Mouse (Mus musculus): ENCODE results near the gene Prkg1. TPM values are rescaled to one million over a fixed set of nuclear protein-coding genes. Genes with fewer than 3 reads are reported as not detected.
A peak's percentile ranks its signal among the peaks of the same experiment; 100 is the strongest.

Gene Prkg1
- polyA plus RNA-seq, 1 experiment from 2014 or later = 1.1 TPM

GRCm38 (mm10) chr19:31304760-31305159 lies 460.1 kb downstream of the Prkg1 start:
- Histone ChIP-seq H3K36me3 (ENCODE audit: control insufficient read depth, insufficient read depth, low read length) (no peaks in the 10 kb centered on the region), H3K27ac (ENCODE audit: low read depth, low read length) (no peak overlapping the region), H3K9ac (ENCODE audit: low read length) (no peak overlapping the region), H3K9me3 (replicated peaks; ENCODE audit: control insufficient read depth, low read length) (no peaks in the 10 kb centered on the region), H3K4me1 (ENCODE audit: control insufficient read depth, insufficient read depth, low read length) (no peaks in the 10 kb centered on the region), H3K27me3 (replicated peaks; ENCODE audit: control insufficient read depth, insufficient read depth, low read length) (no peaks in the 10 kb centered on the region), H3K4me3 (ENCODE audit: low read depth, low read length) (no peak overlapping the region), H3K4me2 (ENCODE audit: low read length) (no peak overlapping the region)
- no peak for ATAC-seq
- DNase-seq (ENCODE audit: low spot score) = no peak
- 87% methylated on average over 3 of the region's 3 CpGs for WGBS

GRCm38 (mm10) chr19:31291231-31291630 lies 473.6 kb downstream of the Prkg1 start:
- H3K4me2 ChIP-seq (ENCODE audit: low read length) = no peak overlapping the region
- H3K9me3 ChIP-seq (replicated peaks; ENCODE audit: control insufficient read depth, low read length) = no peaks in the 10 kb centered on the region
- no peak overlapping the region for H3K4me3 ChIP-seq (ENCODE audit: low read depth, low read length)
- no peak overlapping the region for H3K27ac ChIP-seq (ENCODE audit: low read depth, low read length)
- H3K9ac ChIP-seq (ENCODE audit: low read length) = no peak overlapping the region
- H3K36me3 ChIP-seq (ENCODE audit: control insufficient read depth, insufficient read depth, low read length) = no peaks in the 10 kb centered on the region
- DNase-seq (ENCODE audit: low spot score) (no peak), ATAC-seq (no peak)
- no peaks in the 10 kb centered on the region for H3K27me3 ChIP-seq (replicated peaks; ENCODE audit: control insufficient read depth, insufficient read depth, low read length)
- H3K4me1 ChIP-seq (ENCODE audit: control insufficient read depth, insufficient read depth, low read length) = no peaks in the 10 kb centered on the region
- 92% methylated on average over 2 of the region's 2 CpGs for WGBS

GRCm38 (mm10) chr19:31284581-31284980 lies 480.3 kb downstream of the Prkg1 start:
- no peak overlapping the region for H3K4me3 ChIP-seq (ENCODE audit: low read depth, low read length)
- no peak overlapping the region for H3K9ac ChIP-seq (ENCODE audit: low read length)
- H3K9me3 ChIP-seq (replicated peaks; ENCODE audit: control insufficient read depth, low read length) = no peaks in the 10 kb centered on the region
- 0 out of 2 replicates have a peak, but pooled peaks cover 9% of the 10 kb centered on the region for H3K4me1 ChIP-seq (ENCODE audit: control insufficient read depth, insufficient read depth, low read length)
- peak; percentile 49; the same call in 1 of the 2 replicates for ATAC-seq
- no peaks in the 10 kb centered on the region for H3K27me3 ChIP-seq (replicated peaks; ENCODE audit: control insufficient read depth, insufficient read depth, low read length)
- H3K36me3 ChIP-seq (ENCODE audit: control insufficient read depth, insufficient read depth, low read length) = no peaks in the 10 kb centered on the region
- no peak overlapping the region for H3K4me2 ChIP-seq (ENCODE audit: low read length)
- 17% methylated on average over 3 of the region's 3 CpGs for WGBS
- DNase-seq (ENCODE audit: low spot score) = peak; percentile 71
- no peak overlapping the region for H3K27ac ChIP-seq (ENCODE audit: low read depth, low read length)

GRCm38 (mm10) chr19:31284126-31284525 lies 480.7 kb downstream of the Prkg1 start:
- Histone ChIP-seq H3K27ac (ENCODE audit: low read depth, low read length) (no peak overlapping the region), H3K4me2 (ENCODE audit: low read length) (no peak overlapping the region), H3K9me3 (replicated peaks; ENCODE audit: control insufficient read depth, low read length) (no peaks in the 10 kb centered on the region), H3K4me3 (ENCODE audit: low read depth, low read length) (no peak overlapping the region), H3K36me3 (ENCODE audit: control insufficient read depth, insufficient read depth, low read length) (no peaks in the 10 kb centered on the region), H3K9ac (ENCODE audit: low read length) (no peak overlapping the region), H3K4me1 (ENCODE audit: control insufficient read depth, insufficient read depth, low read length) (0 out of 2 replicates have a peak, but pooled peaks cover 11% of the 10 kb centered on the region), H3K27me3 (replicated peaks; ENCODE audit: control insufficient read depth, insufficient read depth, low read length) (no peaks in the 10 kb centered on the region)
- WGBS = 78% methylated on average over 7 of the region's 7 CpGs
- peak; percentile 9 for DNase-seq (ENCODE audit: low spot score)
- ATAC-seq = peak; percentile 22; the same call in 1 of the 2 replicates

GRCm38 (mm10) chr19:31283617-31284016 lies 481.2 kb downstream of the Prkg1 start:
- DNase-seq (ENCODE audit: low spot score) (peak; percentile 74), ATAC-seq (peak; percentile 56)
- 12% methylated on average over 2 of the region's 2 CpGs for WGBS
- Histone ChIP-seq H3K27ac (ENCODE audit: low read depth, low read length) (no peak overlapping the region), H3K4me3 (ENCODE audit: low read depth, low read length) (no peak overlapping the region), H3K9ac (ENCODE audit: low read length) (no peak overlapping the region), H3K27me3 (replicated peaks; ENCODE audit: control insufficient read depth, insufficient read depth, low read length) (no peaks in the 10 kb centered on the region), H3K4me2 (ENCODE audit: low read length) (no peak overlapping the region), H3K36me3 (ENCODE audit: control insufficient read depth, insufficient read depth, low read length) (no peaks in the 10 kb centered on the region), H3K9me3 (replicated peaks; ENCODE audit: control insufficient read depth, low read length) (no peaks in the 10 kb centered on the region), H3K4me1 (ENCODE audit: control insufficient read depth, insufficient read depth, low read length) (0 out of 2 replicates have a peak, but pooled peaks cover 11% of the 10 kb centered on the region)

GRCm38 (mm10) chr19:31279797-31280486 lies 484.9 kb downstream of the Prkg1 start:
- peak; percentile 43 for DNase-seq (ENCODE audit: low spot score)
- Histone ChIP-seq H3K27me3 (replicated peaks; ENCODE audit: control insufficient read depth, insufficient read depth, low read length) (no peaks in the 10 kb centered on the region), H3K4me2 (ENCODE audit: low read length) (no peak overlapping the region), H3K9ac (ENCODE audit: low read length) (no peak overlapping the region), H3K36me3 (ENCODE audit: control insufficient read depth, insufficient read depth, low read length) (no peaks in the 10 kb centered on the region), H3K9me3 (replicated peaks; ENCODE audit: control insufficient read depth, low read length) (no peaks in the 10 kb centered on the region), H3K4me1 (ENCODE audit: control insufficient read depth, insufficient read depth, low read length) (0 out of 2 replicates have a peak, but pooled peaks cover 11% of the 10 kb centered on the region), H3K27ac (ENCODE audit: low read depth, low read length) (0 out of 2 replicates have a peak overlapping the region, but pooled peaks have one; percentile 23), H3K4me3 (ENCODE audit: low read depth, low read length) (no peak overlapping the region)
- WGBS = 76% methylated on average over 7 of the region's 7 CpGs
- peak; percentile 30; the same call in 1 of the 2 replicates for ATAC-seq

GRCm38 (mm10) chr19:31262438-31262837 lies 502.4 kb downstream of the Prkg1 start:
- 38% methylated on average over 1 of the region's 1 CpGs for WGBS
- ATAC-seq (peak; percentile 48; the same call in 1 of the 2 replicates), DNase-seq (ENCODE audit: low spot score) (peak; percentile 22)
- Histone ChIP-seq H3K27me3 (replicated peaks; ENCODE audit: control insufficient read depth, insufficient read depth, low read length) (no peaks in the 10 kb centered on the region), H3K9ac (ENCODE audit: low read length) (no peak overlapping the region), H3K9me3 (replicated peaks; ENCODE audit: control insufficient read depth, low read length) (no peaks in the 10 kb centered on the region), H3K4me3 (ENCODE audit: low read depth, low read length) (no peak overlapping the region), H3K36me3 (ENCODE audit: control insufficient read depth, insufficient read depth, low read length) (no peaks in the 10 kb centered on the region), H3K4me1 (ENCODE audit: control insufficient read depth, insufficient read depth, low read length) (peaks cover 3% of the 10 kb centered on the region; the same call in 1 of the 2 replicates), H3K27ac (ENCODE audit: low read depth, low read length) (no peak overlapping the region), H3K4me2 (ENCODE audit: low read length) (no peak overlapping the region)

GRCm38 (mm10) chr19:31260494-31260893 lies 504.3 kb downstream of the Prkg1 start:
- H3K27ac ChIP-seq (ENCODE audit: low read depth, low read length) = no peak overlapping the region
- DNase-seq (ENCODE audit: low spot score) = no peak
- peaks cover 3% of the 10 kb centered on the region; the same call in 1 of the 2 replicates for H3K4me1 ChIP-seq (ENCODE audit: control insufficient read depth, insufficient read depth, low read length)
- no peaks in the 10 kb centered on the region for H3K9me3 ChIP-seq (replicated peaks; ENCODE audit: control insufficient read depth, low read length)
- no peaks in the 10 kb centered on the region for H3K36me3 ChIP-seq (ENCODE audit: control insufficient read depth, insufficient read depth, low read length)
- no peak for ATAC-seq
- no peaks in the 10 kb centered on the region for H3K27me3 ChIP-seq (replicated peaks; ENCODE audit: control insufficient read depth, insufficient read depth, low read length)
- no peak overlapping the region for H3K4me3 ChIP-seq (ENCODE audit: low read depth, low read length)
- H3K9ac ChIP-seq (ENCODE audit: low read length) = no peak overlapping the region
- H3K4me2 ChIP-seq (ENCODE audit: low read length) = no peak overlapping the region

- no peak overlapping the region for H3K4me2 ChIP-seq (ENCODE audit: low read length)
- H3K9me3 ChIP-seq (replicated peaks; ENCODE audit: control insufficient read depth, low read length) = no peaks in the 10 kb centered on the region
- no peak for ATAC-seq
- WGBS = 73% methylated on average over 2 of the region's 2 CpGs
- no peak overlapping the region for H3K9ac ChIP-seq (ENCODE audit: low read length)
- H3K4me3 ChIP-seq (ENCODE audit: low read depth, low read length) = no peak overlapping the region
- no peaks in the 10 kb centered on the region for H3K27me3 ChIP-seq (replicated peaks; ENCODE audit: control insufficient read depth, insufficient read depth, low read length)
- no peak for DNase-seq (ENCODE audit: low spot score)
- no peaks in the 10 kb centered on the region for H3K36me3 ChIP-seq (ENCODE audit: control insufficient read depth, insufficient read depth, low read length)
- no peaks in the 10 kb centered on the region for H3K4me1 ChIP-seq (ENCODE audit: control insufficient read depth, insufficient read depth, low read length)
- H3K27ac ChIP-seq (ENCODE audit: low read depth, low read length) = no peak overlapping the region
Measured at GRCm38 (mm10) chr19:31255780-31256179, 509.1 kb downstream of the Prkg1 start.
